Mouse (Mus musculus) gastrocnemius, adult 2 months (tissue): Measurements from ENCODE around the gene Iglon5. TPM values are rescaled to one million over a fixed set of nuclear protein-coding genes. Genes with fewer than 3 reads are reported as not detected.
A peak's percentile ranks its signal among the peaks of the same experiment; 100 is the strongest.

ENCODE experiments used
- DNase-seq: peaks from one replicate; pipeline ENCODE4 v3.0.0; 2022
- H3K27ac ChIP-seq: fragments of 200-600 bp; 2 replicates; pipeline ENCODE4 v1.8.1; 2022; ENCODE audit warnings: mild to moderate bottlenecking
- H3K4me3 ChIP-seq: fragments of 200-600 bp; 2 replicates; pipeline ENCODE4 v1.8.1; 2022; ENCODE audit warnings: mild to moderate bottlenecking, moderate library complexity
- CTCF ChIP-seq: fragments of 200-600 bp; IDR thresholded peaks from 2 replicates; pipeline ENCODE4 v1.8.1; 2022; ENCODE audit warnings: antibody characterized with exemption, mild to moderate bottlenecking, moderate library complexity
- intact Hi-C: fragments of 180-260 bp; cut with DNase I; formaldehyde crosslinking; loops from one replicate; pipeline ENCODE4 v1.15.1; 2025
- total RNA-seq, 2 experiments: library from RNA; stranded (reverse); gene quantifications; 2 replicates each; pipeline ENCODE4 v1.2.3; 2021

Gene Iglon5
- total RNA-seq, 2 experiments from 2014 or later: 0.20 to 0.28 TPM

DNA sequence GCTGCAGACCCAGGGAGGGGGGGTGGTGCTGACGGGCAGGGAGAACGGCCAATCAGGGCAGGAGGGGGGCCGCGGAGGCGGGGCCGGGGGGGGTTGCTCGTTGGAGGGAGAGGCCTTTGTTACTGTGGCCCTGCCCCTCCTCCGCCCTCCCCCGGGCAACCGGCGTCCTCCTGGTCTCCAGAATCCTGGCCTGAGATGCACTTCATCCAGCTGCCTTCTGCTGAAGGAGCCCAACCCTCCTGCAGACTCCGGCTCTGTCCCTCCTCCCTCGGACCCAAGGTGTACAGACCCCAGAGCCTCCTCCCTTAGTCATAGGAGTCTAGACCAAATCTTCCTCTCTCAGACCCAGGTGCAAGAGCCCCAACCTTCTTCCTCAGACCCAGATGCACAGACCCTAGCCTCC is 308 bp upstream of the Iglon5 start:
- Histone ChIP-seq H3K27ac (no peak overlapping the region), H3K4me3 (peak overlapping the region; percentile 62)
- intact Hi-C loops: no loop called here
- TF ChIP-seq CTCF: no peak
- peak; percentile 53 for DNase-seq

DNA sequence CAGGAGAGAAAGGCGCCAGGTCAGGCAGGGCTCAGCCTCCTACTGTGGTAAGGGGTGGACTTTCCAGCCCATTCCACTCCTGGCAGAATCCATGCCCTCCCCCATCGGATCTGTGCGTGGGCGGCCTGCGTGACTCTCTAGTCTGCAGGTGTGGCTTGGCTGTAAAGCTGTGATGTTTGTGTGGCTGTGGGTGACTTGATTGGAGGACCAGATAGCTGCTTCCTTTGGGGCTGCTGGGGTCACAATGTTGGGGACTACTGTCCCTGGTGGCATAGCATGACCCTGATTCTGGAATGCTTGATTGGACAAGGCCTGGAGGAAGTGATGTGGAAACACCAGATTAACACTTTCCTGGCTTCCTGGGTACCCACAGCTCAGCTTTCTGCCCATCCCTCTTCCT is 1.2 kb downstream of the Iglon5 start:
- DNase-seq: no peak
- intact Hi-C loops: no loop called here
- TF ChIP-seq CTCF: no peak

DNA sequence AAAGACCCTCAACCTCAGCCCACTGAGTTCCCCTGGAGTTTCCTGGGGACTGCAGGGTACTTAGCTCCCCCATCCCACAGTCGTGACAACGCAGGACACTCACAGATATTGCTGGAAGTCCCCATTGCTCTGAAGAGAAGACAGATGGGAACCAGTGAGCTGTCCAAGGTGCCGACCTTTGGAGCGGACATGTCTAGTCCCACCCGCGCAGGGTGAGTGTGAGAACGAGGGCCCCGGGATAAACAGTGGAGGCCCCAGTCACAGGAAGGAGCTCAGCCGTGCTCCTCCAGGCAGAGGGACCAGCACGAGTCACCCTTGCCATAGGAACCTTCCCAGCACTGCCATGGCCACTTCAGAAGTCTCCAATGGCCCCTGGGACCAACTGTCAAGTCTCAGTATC is 6.6 kb downstream of the Iglon5 start:
- DNase-seq: no peak
- H3K4me3 ChIP-seq: no peak overlapping the region
- no peak overlapping the region for H3K27ac ChIP-seq
- intact Hi-C loops: no loop called here
- no peak for TF ChIP-seq CTCF

More for the DNA sequence above, 1.2 kb downstream of the Iglon5 start:
- Histone ChIP-seq H3K27ac (no peak overlapping the region), H3K4me3 (no peak overlapping the region)

DNA sequence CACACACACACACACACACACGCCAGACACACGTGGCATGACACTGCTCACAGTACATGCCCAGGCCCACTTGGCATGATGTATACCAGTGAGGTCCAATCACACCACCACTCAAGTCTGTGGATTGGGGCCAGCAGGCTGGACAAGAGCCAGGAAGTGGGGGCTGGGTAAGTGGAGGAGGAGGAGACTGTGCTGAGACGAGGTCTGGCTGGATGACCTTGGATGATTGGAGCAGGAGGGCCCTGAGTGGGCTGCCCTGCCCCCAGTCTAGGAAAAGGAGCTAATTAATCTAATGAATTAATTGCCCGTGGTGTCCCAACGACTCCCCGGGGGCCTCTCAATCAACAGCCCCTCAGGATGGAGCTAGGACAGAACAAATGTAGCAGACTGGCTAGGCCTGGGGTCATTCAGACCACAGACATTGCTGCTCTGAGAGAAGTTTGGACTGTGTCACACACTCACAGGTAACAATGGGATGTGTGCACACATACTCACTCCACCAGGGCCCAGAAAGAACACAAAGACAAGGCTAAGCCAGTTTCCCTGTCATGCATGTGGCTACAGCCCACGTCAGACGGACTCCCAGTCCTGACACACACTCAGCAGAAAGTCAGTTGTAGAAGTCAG is 7.7 kb downstream of the Iglon5 start:
- DNase-seq: no peak
- no peak overlapping the region for H3K27ac ChIP-seq
- intact Hi-C loops: no loop called here
- H3K4me3 ChIP-seq: no peak overlapping the region
- no peak for TF ChIP-seq CTCF

DNA sequence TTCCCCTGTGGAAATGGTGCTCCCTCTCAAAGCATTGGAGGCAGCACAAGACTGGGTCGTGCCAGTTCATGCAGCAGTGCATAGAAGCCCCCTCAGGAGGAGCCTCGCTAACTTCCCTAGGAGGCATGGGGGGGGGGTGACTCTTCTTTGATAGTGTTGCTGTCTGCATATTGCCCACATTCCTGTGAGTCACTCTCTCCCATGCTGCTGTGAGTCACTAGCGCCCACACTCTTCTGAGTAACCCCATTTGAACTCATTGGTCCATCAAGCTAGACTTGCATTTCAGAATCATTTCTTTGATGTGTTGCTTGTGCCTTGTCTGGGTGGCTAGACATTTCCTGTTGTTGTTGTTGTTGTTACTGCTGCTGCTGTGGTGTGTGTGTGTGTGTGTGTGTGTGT is 8.7 kb downstream of the Iglon5 start:
- no peak overlapping the region for H3K4me3 ChIP-seq
- TF ChIP-seq CTCF: no peak
- DNase-seq: no peak
- intact Hi-C loops: no loop called here
- H3K27ac ChIP-seq: no peak overlapping the region

DNA sequence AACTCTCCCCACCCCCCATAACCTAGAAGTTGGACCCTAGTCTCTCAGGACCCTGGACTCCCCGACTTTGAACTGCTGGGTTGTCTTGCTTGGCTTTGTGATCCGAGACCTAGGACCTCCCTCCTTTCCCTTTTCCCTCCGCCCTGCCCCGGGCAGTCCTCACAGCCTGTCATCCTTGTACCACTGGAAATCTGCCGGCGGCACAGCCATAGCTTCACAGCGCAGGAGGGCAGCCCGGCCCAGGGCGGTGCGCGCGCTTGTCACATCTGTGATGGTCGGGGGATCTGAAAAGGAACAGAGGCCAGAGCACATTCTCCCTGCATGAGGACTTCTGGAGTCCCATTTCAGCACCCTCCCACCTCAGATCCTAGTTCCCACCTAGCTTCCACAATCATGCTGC is 13.5 kb downstream of the Iglon5 start:
- intact Hi-C loops: no loop called here
- TF ChIP-seq CTCF: no peak
- no peak overlapping the region for H3K4me3 ChIP-seq
- H3K27ac ChIP-seq: no peak overlapping the region
- no peak for DNase-seq

DNA sequence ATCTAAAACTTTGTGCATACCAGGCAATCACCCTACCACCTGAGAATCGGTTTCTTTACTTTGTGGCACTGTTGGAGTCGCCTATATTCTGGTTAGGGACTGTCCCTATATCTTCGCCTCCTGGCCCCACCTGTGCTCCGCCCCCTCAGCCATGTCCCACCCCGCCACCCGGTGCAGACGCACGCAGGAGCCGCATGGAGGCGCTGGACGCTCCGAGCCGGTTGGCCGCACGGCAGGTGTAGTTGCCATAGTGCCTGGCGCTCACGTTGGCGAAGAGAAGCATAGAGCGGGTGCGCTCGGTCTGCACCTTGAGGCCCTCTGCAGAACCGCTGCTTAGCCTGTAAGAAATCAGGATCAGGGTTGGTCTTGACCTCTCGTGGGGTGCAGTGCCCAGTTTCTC is 14.2 kb downstream of the Iglon5 start:
- no peak for DNase-seq
- intact Hi-C loops: no loop called here
- no peak; the same call in 1 of the 2 replicates for TF ChIP-seq CTCF
- H3K27ac ChIP-seq: no peak overlapping the region
- no peak overlapping the region for H3K4me3 ChIP-seq

DNA sequence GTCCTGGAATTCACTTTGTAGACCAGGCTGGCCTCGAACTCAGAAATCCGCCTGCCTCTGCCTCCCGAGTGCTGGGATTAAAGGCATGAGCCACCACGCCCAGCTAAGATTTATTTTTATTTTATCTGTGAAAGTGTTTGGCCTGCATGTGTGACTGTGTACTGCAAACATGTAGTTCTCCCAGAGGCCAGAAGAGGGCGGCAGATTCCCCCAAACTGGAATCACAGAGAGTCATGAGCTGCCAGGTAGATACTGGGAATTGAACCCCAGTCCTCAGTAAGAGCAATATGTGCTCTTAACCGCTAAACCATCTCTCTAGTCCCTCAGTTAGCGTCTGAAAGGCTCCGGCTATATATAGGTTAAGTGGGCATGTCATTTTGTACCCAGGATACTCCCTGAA is 19.5 kb downstream of the Iglon5 start:
- intact Hi-C loops: no loop called here
- DNase-seq: no peak

DNA sequence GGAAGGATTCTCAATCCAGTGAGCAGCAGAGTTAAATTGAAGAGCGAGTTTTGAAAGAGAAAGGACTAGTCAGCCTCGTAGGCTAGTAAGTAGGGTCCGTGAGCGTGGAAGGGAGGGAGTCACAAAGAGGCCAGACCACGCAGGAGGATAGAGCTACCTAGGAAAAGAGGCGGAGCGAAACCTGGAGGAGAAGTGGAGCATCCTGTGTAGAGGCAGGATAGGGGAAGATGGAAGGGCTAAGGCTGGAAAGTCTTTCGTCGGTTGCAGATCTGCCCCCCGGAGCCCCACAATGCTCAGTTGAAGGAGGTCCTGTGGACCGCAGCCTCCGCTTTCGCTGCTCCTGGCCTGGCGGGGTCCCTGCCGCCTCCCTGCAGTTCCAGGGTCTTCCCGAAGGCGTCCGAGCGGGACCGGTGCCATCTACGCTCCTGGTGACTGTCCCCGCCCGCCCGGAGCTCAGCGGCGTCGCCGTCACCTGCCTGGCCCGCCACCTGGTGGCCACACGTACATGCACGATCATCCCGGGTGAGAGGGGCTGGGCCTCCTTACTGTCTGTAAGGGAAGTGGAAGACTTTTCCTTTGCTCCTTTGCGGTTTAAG is 23.7 kb downstream of the Iglon5 start:
- DNase-seq: peak; percentile 90
- intact Hi-C loops: loop anchor here (1.0 to 10.0 kb wide), 2 partner anchors 43 to 119 kb away; no protein-coding TSS in a partner anchor
- Histone ChIP-seq H3K4me3 (peak overlapping the region; percentile 83), H3K27ac (peak overlapping the region; percentile 62)
- no peak; the same call in 1 of the 2 replicates for TF ChIP-seq CTCF

More for the DNA sequence above, 19.5 kb downstream of the Iglon5 start:
- no peak overlapping the region for H3K4me3 ChIP-seq
- TF ChIP-seq CTCF: peak; percentile 56
- no peak overlapping the region for H3K27ac ChIP-seq

DNA sequence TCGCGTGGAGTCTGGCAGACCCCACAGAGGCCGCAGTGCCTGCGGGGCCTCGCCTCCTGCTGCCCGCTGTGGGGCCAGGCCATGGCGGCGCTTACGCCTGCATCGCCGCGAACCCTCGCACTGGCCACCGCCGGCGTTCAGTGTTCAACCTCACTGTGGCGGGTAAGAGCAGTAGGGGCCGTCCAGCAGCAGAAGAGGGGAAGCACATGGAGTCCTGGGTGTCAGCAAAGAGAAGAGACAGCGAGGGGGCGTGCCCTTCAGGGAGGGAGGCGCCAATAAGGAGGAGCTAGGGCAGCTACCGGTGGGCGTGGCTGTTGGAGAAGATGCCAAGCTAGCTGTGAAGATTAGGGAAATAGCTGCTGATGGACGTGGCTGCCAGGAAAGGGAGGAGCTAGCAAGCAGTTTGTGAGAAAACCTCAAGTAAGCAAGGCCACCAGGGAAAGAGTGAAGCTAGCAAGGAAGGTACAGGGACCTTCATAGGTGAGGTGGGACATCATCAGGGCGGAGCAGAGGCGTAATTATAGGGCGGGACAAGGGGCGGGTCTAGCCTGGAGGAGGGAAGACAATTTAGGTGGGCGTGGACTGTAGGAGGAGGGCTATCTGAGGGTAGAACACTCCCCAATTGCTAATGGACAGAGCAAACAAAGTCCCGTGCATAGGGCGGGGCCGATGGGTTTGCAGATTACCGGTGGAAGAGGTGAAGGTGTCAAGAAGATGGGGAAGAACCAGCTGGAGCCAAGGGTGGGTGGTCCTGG is 24.4 kb downstream of the Iglon5 start:
- peak overlapping the region; percentile 83 for H3K4me3 ChIP-seq
- intact Hi-C loops: loop anchor here (1.0 to 10.0 kb wide), 3 partner anchors 17 to 119 kb away; no protein-coding TSS in a partner anchor
- peak; percentile 88 for DNase-seq
- TF ChIP-seq CTCF: peak; percentile 44
- peak overlapping the region; percentile 62 for H3K27ac ChIP-seq

DNA sequence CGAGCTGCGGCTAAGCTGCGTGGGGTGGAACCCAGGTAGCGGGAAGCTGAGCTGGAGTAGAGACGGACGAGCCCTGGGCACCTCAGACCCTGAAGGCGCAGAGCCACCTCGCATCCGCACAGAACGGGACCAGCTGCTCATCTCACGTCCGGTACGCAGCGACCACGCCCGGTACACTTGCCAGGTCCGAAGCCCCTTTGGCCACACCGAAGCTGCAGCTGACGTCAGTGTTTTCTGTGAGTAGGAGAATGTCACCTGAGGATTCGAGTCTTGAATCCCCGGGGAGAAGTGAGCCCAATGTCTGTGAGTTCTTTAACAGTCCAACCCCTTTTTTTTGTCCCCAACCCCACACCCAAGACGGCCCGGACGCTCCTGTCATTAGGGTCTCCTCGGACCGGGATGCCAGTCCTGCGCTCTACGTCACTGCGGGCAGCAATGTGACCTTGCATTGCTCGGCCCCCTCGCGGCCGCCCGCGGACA is 25.0 kb downstream of the Iglon5 start:
- intact Hi-C loops: loop anchor here (2.0 to 10.0 kb wide), 2 partner anchors 16 to 120 kb away; no protein-coding TSS in a partner anchor
- no peak for DNase-seq
- Histone ChIP-seq H3K4me3 (peak overlapping the region; percentile 83), H3K27ac (peak overlapping the region; percentile 62)
- TF ChIP-seq CTCF: no peak

DNA sequence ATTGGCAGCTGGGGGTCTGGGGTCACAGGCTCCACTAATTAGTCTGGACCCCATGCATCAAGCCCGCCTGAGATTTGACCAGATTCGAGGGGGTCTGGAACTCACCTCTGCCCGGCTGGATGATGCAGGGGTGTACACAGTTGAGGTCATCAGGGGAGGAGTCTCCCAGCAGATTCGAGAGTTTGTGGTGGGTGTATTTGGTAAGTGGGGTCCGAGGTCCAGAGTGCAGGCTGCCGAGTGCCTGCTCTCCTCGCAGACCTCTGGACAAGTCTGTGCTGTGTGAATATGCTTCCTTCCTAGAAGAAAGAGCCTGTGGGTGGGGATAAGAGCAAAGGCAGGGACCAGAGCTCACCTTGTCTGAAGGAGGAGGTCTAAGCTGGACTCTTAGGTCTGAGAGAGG is 25.9 kb downstream of the Iglon5 start:
- Histone ChIP-seq H3K4me3 (no peak overlapping the region), H3K27ac (no peak overlapping the region)
- no peak for DNase-seq
- no peak for TF ChIP-seq CTCF
- intact Hi-C loops: loop anchor here (2.0 to 10.0 kb wide), 2 partner anchors 15 to 121 kb away; no protein-coding TSS in a partner anchor

DNA sequence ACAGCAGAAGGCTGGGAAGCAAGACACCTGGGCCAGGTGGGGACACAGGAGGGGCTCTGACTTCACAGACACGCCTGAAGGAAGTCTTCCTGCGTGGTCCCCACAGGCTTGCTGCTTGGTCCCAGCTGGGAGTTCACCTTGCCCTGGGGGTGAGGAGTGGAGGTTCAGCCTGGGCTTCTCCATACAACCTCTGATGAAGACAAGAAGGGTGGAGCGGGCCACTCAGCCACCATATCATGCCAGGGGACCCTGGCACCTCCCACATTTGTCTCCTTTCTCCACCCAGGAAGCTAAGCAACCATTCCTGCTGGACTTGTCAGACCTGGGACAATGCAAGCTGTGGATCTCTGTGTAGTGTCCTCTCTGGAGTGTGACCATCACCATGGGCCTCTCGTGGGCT is 27.0 kb downstream of the Iglon5 start, which contains the start of gene Vsig10l:
Vsig10l (plus strand) TSS at position 301 of the 400 bp plus-strand sequence.
- Histone ChIP-seq H3K27ac (no peak within 1 kb of the TSS), H3K4me3 (no peak within 1 kb of the TSS)
- DNase-seq: no peak
- intact Hi-C loops: loop anchor here (10.0 kb wide), 1 partner anchor 122 kb away; no protein-coding TSS in a partner anchor
- TF ChIP-seq CTCF: no peak
